ENCODE assay signal across 12 mouse cellular contexts in the genomic region with DNA sequence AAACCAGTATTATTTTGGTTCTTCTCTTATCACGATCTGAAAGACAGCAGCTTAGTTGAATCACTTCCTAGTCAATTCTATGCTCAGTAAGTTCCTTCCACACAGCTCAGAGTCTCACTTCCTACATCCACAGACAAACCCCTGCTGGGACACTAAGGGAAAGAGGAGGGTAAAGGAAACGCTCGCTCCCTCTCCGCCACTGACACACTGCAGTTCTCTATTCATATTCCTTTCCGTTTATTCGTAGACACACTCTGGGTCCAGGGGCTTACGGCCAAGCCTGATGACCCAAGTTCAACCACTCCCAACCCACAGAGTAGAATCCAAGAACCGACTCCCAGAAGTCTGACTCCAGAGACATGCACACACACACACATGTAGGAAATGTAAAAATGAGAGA. TPM values are rescaled to one million over a fixed set of nuclear protein-coding genes. Genes with fewer than 3 reads are reported as not detected.
DNase-seq lines count a peak whose midpoint lies in the region; ATAC-seq and TF ChIP-seq lines count a peak whose summit lies in the region.
"Had no signal": no experiment of that assay in that cellular context is flagged by ENCODE, and none has a peak within 500 bp of the region (broad histone marks: within the 10 kb centered on the region; RNA-seq: fewer than 3 reads in every experiment).

No protein-coding gene starts in this region.

- 0 out of 2 replicates have a peak overlapping the region, but pooled peaks have one; percentile 1 for H3K4me2 ChIP-seq in hindbrain, embryonic 14.5 days (replicated peaks)
- no peak overlapping the region for H3K4me2 ChIP-seq in hindbrain, embryonic 12.5 days (replicated peaks)
- H3K4me2 ChIP-seq in heart, embryonic 14.5 days (ENCODE audit: low read length): no peak overlapping the region
- H3K4me2 ChIP-seq in lung, postnatal 0 days (replicated peaks; ENCODE audit: low read depth, low read length): no peak overlapping the region
- H3K4me2 ChIP-seq: forebrain, embryonic 13.5 days; neural tube, embryonic 12.5 days had no signal

- 0 out of 2 replicates have a peak, but pooled peaks have one; percentile 6 for TF ChIP-seq EP300 in lung, postnatal 0 days (IDR thresholded peaks at IDR 0.05)

- in situ Hi-C loops in ES-E14 (cut with MboI; ENCODE audit: low sequenced_read_pairs in 2 of 2, unreplicated experiment in 2 of 2): no loop called here

- peaks cover 23% of the 10 kb centered on the region for H3K4me1 ChIP-seq in hindbrain, embryonic 14.5 days (replicated peaks; ENCODE audit: control insufficient read depth, insufficient read depth, low read length)
- H3K4me1 ChIP-seq in hindbrain, embryonic 12.5 days: peaks cover 6% of the 10 kb centered on the region
- peaks cover 12% of the 10 kb centered on the region in 2 experiments; a peak in 3 of 4 replicates for H3K4me1 ChIP-seq in ES-E14 (ENCODE audit: control insufficient read depth in 2 of 2, insufficient read depth in 2 of 2, low read length in 2 of 2, poor library complexity in 1 of 2)
- H3K4me1 ChIP-seq in heart, embryonic 14.5 days (ENCODE audit: control insufficient read depth in 2 of 2, insufficient read depth in 2 of 2, low read length in 2 of 2): peaks cover 2 to 17% of the 10 kb centered on the region in 2 experiments
- H3K4me1 ChIP-seq in lung, postnatal 0 days (ENCODE audit: insufficient read depth, low read depth, low read length): peaks cover 14% of the 10 kb centered on the region

- no peak overlapping the region for H3K4me3 ChIP-seq in hindbrain, embryonic 14.5 days (replicated peaks; ENCODE audit: low read length)
- H3K4me3 ChIP-seq in hindbrain, embryonic 12.5 days: no peak overlapping the region
- H3K4me3 ChIP-seq in ES-E14 (ENCODE audit: insufficient read depth in 1 of 2, low read depth in 1 of 2, low read length in 2 of 2, poor library complexity in 1 of 2, severe bottlenecking in 1 of 2): no peak overlapping the region
- H3K4me3 ChIP-seq in heart, embryonic 14.5 days (ENCODE audit: control insufficient read depth in 1 of 2, insufficient read depth in 1 of 2, low read depth in 1 of 2, low read length in 2 of 2): no peak overlapping the region
- no peak overlapping the region for H3K4me3 ChIP-seq in lung, postnatal 0 days (ENCODE audit: low read depth, low read length)
- H3K4me3 ChIP-seq: forebrain, embryonic 13.5 days; neural tube, embryonic 12.5 days had no signal

- H3K27me3 ChIP-seq in hindbrain, embryonic 14.5 days (ENCODE audit: control insufficient read depth, insufficient read depth, low read length): no peaks in the 10 kb centered on the region
- H3K27me3 ChIP-seq in hindbrain, embryonic 12.5 days: no peaks in the 10 kb centered on the region
- H3K27me3 ChIP-seq in heart, embryonic 14.5 days (ENCODE audit: control insufficient read depth, insufficient read depth, low read length): no peaks in the 10 kb centered on the region
- no peaks in the 10 kb centered on the region for H3K27me3 ChIP-seq in lung, postnatal 0 days (replicated peaks; ENCODE audit: insufficient read depth, low read length)
- H3K27me3 ChIP-seq: forebrain, embryonic 13.5 days; neural tube, embryonic 12.5 days had no signal

- H3K36me3 ChIP-seq in hindbrain, embryonic 14.5 days (replicated peaks; ENCODE audit: control insufficient read depth, insufficient read depth): no peaks in the 10 kb centered on the region
- no peaks in the 10 kb centered on the region for H3K36me3 ChIP-seq in hindbrain, embryonic 12.5 days
- no peaks in the 10 kb centered on the region for H3K36me3 ChIP-seq in ES-E14 (ENCODE audit: control insufficient read depth, insufficient read depth, low read length, poor library complexity, severe bottlenecking)
- H3K36me3 ChIP-seq in heart, embryonic 14.5 days (ENCODE audit: control insufficient read depth, insufficient read depth, low read length): no peaks in the 10 kb centered on the region
- no peaks in the 10 kb centered on the region for H3K36me3 ChIP-seq in lung, postnatal 0 days (ENCODE audit: insufficient read depth, low read length)
- H3K36me3 ChIP-seq: neural tube, embryonic 12.5 days had no signal

- no peak for DNase-seq in hindbrain, embryonic 14.5 days (ENCODE audit: low spot score)
- DNase-seq in ES-E14 (ENCODE audit: low read depth, low spot score): no peak
- DNase-seq in lung, postnatal 0 days (ENCODE audit: low spot score): peak; percentile 53
- no peak for DNase-seq in adrenal gland, adult 18-20 months (ENCODE audit: low spot score in 2 of 2)
- no peak for DNase-seq in thymus, postnatal 14 days
- DNase-seq: cerebellum, adult 11-12 months had no signal

- H3K27ac ChIP-seq in hindbrain, embryonic 14.5 days: no peak overlapping the region
- H3K27ac ChIP-seq in hindbrain, embryonic 12.5 days: no peak overlapping the region
- H3K27ac ChIP-seq in ES-E14 (ENCODE audit: insufficient read depth, low read depth, low read length, poor library complexity, severe bottlenecking): no peak overlapping the region; the same call in 1 of the 2 replicates
- peak overlapping the region; percentile 15 to 45; a peak in 1 of 4 replicates for H3K27ac ChIP-seq in heart, embryonic 14.5 days (replicated peaks in 1 of 2; ENCODE audit: control insufficient read depth in 1 of 2, insufficient read depth in 1 of 2, low read depth in 2 of 2, low read length in 2 of 2)
- H3K27ac ChIP-seq in lung, postnatal 0 days (ENCODE audit: low read length): no peak overlapping the region
- H3K27ac ChIP-seq: neural tube, embryonic 12.5 days had no signal

- WGBS in hindbrain, embryonic 14.5 days: 71% methylated on average over 8 of the region's 8 CpGs
- 82% methylated on average over 8 of the region's 8 CpGs for WGBS in hindbrain, embryonic 12.5 days
- 61% methylated on average over 8 of the region's 8 CpGs for WGBS in heart, embryonic 14.5 days
- 37% methylated on average over 8 of the region's 8 CpGs for WGBS in lung, postnatal 0 days

- no peak for TF ChIP-seq CTCF in lung, postnatal 0 days (IDR thresholded peaks at IDR 0.05)

- no peak for ATAC-seq in hindbrain, embryonic 14.5 days (ENCODE audit: low FRiP score)
- no peak for ATAC-seq in hindbrain, embryonic 12.5 days (ENCODE audit: low FRiP score)
- no peak for ATAC-seq in heart, embryonic 14.5 days (ENCODE audit: insufficient number of reproducible peaks, insufficient read depth, low FRiP score, low read depth)
- ATAC-seq in lung, postnatal 0 days: no peak
- no peak for ATAC-seq in megakaryocyte-erythroid progenitor cell, adult 5-6 weeks (replicated peaks; ENCODE audit: low FRiP score, low TSS enrichment, poor library complexity, severe bottlenecking)
- ATAC-seq: forebrain, embryonic 13.5 days had no signal

- H3K9me3 ChIP-seq in hindbrain, embryonic 14.5 days (ENCODE audit: control insufficient read depth, low read length): no peaks in the 10 kb centered on the region
- H3K9me3 ChIP-seq in hindbrain, embryonic 12.5 days (replicated peaks): no peaks in the 10 kb centered on the region
- no peaks in the 10 kb centered on the region for H3K9me3 ChIP-seq in ES-E14 (ENCODE audit: control insufficient read depth, insufficient read depth, low read depth, low read length)
- no peaks in the 10 kb centered on the region for H3K9me3 ChIP-seq in heart, embryonic 14.5 days (ENCODE audit: control insufficient read depth, low read length)
- no peaks in the 10 kb centered on the region for H3K9me3 ChIP-seq in lung, postnatal 0 days (ENCODE audit: low read length)
- H3K9me3 ChIP-seq: forebrain, embryonic 13.5 days; G1E; neural tube, embryonic 12.5 days had no signal

- H3K9ac ChIP-seq in hindbrain, embryonic 14.5 days: no peak overlapping the region
- no peak overlapping the region for H3K9ac ChIP-seq in hindbrain, embryonic 12.5 days
- H3K9ac ChIP-seq in ES-E14 (ENCODE audit: insufficient read depth, low read depth, low read length, poor library complexity, severe bottlenecking): 0 out of 2 replicates have a peak overlapping the region, but pooled peaks have one; percentile 35
- no peak overlapping the region for H3K9ac ChIP-seq in heart, embryonic 14.5 days (ENCODE audit: low read length)
- H3K9ac ChIP-seq in lung, postnatal 0 days (replicated peaks; ENCODE audit: low read depth): no peak overlapping the region
- H3K9ac ChIP-seq: forebrain, embryonic 13.5 days; neural tube, embryonic 12.5 days had no signal

TF ChIP-seq in ES-E14, 5 proteins besides CTCF, POLR2A, EP300 and RAD21:
- TF ChIP-seq MAFK (IDR thresholded peaks at IDR 0.05; ENCODE audit: insufficient read depth, low read depth, low read length) (no peak), HCFC1 (IDR thresholded peaks at IDR 0.05; ENCODE audit: borderline replicate concordance, insufficient read depth, low read length) (no peak)

RNA-seq across cellular contexts. Expression of a gene that starts 2.9 kb away (rescaled TPM):
- 36.5 and 36.8 TPM in 2 replicates for polyA plus RNA-seq in hindbrain, embryonic 14.5 days (2014; fragmentation: Nextera tagmentation; extraction: Ambion mirVana)
- 67.0 and 71.6 TPM in 2 replicates for polyA plus RNA-seq in hindbrain, embryonic 12.5 days (2016; fragmentation: Nextera tagmentation; extraction: Ambion mirVana)
- total RNA-seq in ES-E14 (2012; rRNA removed): 22.7 and 35.1 TPM in 2 replicates
- 31.3 and 38.0 TPM in 2 replicates for polyA plus RNA-seq in heart, embryonic 14.5 days (2014; fragmentation: Nextera tagmentation; extraction: Ambion mirVana)
- polyA plus RNA-seq in lung, postnatal 0 days (2015; fragmentation: Nextera tagmentation; extraction: Ambion mirVana): 57.2 and 64.6 TPM in 2 replicates
- 10 to 100 TPM; 25.6 to 40.2 TPM for total RNA-seq in adrenal gland, adult 18-20 months (2021)
- 13.0 and 15.2 TPM in 2 replicates for total RNA-seq in megakaryocyte-erythroid progenitor cell, adult 5-6 weeks (2014; fragmentation: Nextera tagmentation)
- 16.8 and 24.5 TPM in 2 replicates for total RNA-seq in megakaryocyte-erythroid progenitor cell, adult 5-6 weeks (2017)

Comparison
In these comparisons a context has a peak if more than half of its experiments do, and no peak if none do; other contexts are left out.
1. H3K27ac ChIP-seq: peak in heart, embryonic 14.5 days (2 of 2); none in hindbrain, embryonic 14.5 days (single experiment), hindbrain, embryonic 12.5 days (single experiment), ES-E14 (single experiment) and lung, postnatal 0 days (single experiment).